Mouse (Mus musculus) hematopoietic stem cell, adult 5-6 weeks (primary cell): ENCODE data around the gene Mipep. TPM values are rescaled to one million over a fixed set of nuclear protein-coding genes. Genes with fewer than 3 reads are reported as not detected.

ENCODE experiments used
- ATAC-seq, 2 experiments: fragments of 125-278 bp in 1 of 2; replicated peaks in 1 of 2; 2 replicates each; pipeline ENCODE4 v1.8.0; 2016 to 2017; ENCODE audit warnings: inconsistent platforms in 2 of 2, mild to moderate bottlenecking in 2 of 2, moderate number of reproducible peaks in 2 of 2, low read depth in 1 of 2, moderate TSS enrichment in 1 of 2; ENCODE audit not compliant: low FRiP score in 2 of 2, poor library complexity in 2 of 2, severe bottlenecking in 2 of 2, insufficient read depth in 1 of 2, low TSS enrichment in 1 of 2
- total RNA-seq: library from RNA; stranded (forward); fragments of 172-1452, 232-1000 nt; gene quantifications from 2 replicates; pipeline ENCODE4 v1.2.3, GENCODE M21; 2017

Gene Mipep
- total RNA-seq, 1 experiment from 2014 or later, result 25.6 TPM

DNA sequence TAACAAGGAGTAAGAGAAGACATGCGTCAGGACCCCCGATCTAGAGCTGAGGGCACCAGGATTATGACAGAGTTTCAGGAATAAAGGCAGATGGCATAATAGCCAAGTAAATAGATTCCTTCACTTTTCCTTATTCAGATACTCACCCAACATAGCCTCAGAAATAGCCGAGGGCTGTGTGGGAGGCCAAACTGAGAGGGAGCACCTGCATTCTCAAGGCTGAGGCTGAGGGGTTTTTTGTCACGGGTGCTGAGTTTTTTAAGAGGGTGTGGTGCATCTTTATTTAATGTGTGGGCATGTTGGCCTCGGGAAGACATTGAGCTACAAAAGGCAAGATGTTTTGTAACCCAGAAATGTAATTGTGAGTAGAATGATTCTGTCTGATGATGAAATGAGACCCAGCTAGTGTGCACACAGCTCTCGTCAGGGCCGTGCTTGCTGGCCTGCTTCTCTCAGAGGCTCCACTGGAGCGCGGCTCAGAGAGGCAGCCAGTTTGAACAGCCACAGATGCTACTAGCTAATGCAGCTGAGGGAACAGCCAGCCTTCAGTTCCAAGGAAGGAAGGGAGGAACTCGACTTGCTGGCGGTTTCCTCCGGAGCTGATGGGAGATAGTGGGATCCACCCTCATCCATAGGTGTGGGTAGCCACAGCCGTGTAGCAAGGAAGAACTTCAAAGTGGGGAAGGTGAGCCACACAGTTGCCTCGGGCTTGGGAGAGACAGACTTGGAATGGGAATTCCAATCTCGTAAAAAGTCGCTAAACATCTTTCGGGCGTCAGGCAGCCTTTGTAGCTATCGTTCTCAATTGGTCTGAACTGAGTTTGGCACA, 111.0 kb downstream of the Mipep start:
- ATAC-seq, result no peak

DNA sequence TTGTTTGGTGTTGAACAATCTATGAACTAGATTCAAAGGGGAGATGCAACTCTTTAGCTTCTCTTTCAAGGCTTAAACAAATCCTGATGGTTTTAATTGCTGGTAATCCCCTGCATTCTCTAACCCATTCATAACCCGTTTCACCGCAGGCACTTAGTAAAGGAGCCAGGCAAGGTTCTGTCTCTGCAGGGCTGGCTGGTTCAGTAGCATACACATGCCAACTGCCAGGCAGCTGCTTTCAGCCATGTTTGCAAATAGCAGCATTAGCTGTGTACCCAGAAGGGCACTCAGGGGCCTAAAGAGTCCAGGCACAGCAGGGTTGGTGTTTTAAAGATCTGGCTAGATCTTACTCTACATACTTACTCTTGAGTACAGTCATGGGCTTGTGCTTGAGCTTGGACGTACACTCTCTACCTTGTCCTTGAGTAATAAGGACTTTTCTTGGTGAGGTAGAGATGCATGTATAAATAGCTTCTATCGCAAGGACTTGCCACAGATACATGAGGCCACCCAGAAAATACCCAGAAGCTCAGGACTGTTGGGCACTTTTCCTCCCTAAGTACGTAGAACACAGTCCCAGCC, 113.8 kb downstream of the Mipep start:
- ATAC-seq, result no peak

DNA sequence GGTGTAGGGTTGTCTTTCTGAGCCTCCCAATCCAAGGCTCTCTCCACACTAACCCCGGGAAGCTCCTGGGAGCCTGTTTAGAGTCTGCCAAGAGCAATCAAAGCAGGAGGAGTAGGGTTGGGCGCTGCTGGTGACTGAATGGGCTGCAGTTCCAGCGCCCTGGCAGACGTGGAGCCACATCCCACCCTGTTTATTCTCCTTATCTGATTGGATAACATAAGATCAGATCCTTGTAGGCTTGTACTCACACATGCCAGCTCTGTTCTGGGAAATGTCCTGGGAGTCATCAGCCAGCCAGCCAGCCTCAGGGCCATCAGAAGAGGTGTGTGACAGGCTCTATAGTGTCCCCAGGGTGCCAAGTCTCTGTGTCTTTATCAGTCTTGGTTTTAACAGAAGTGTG, 120.1 kb downstream of the Mipep start:
- ATAC-seq, result no peak

GRCm38 (mm10) chr14:60906421-60907374, 122.3 kb downstream of the Mipep start:
- ATAC-seq, result no peak

GRCm38 (mm10) chr14:60909351-60909750, 125.0 kb downstream of the Mipep start:
- ATAC-seq, result no peak

DNA sequence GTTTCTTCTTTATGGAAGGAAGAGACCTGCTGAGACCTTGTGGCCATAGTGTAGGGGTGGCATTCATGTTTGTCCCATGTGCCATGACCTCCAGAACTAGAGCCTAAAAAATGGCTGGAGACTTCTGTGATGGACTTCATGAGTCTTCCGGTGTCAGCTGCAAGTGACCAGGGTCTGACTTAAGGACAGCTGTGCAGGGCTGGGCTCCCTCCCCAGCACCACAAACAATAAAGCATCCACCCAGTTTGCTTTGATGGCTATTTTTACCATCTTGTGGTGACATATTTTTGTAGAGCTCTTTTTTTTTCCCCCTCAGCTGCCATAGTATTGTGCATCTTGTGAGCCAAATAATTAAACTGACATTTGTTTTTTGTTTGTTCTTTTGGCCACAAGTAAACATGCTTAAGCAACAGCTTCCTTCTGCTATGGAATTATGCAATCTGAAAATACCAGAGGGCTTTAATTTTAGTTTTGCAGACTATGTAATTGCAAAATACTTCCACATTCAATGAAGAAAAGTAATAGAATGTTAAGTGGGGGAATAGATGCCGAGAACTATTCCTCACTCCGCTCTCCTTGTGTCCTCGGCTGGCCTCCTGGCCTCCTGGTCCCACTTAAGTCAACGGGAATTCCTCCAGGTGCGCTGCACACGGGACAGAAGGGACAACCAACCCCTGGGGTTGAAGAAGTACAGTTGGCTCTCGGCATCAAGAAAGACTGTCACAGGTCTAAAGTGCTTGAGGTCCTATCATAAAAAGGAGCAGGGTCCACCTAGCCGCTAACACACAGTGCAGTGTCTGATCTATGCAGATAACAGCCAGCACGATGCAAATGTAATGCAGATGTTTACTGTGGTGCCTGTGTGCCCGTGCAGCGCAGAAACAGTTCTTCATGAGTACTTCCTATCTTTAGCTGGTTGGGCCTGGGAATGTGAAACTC, 126.4 kb downstream of the Mipep start:
- ATAC-seq, result no peak

DNA sequence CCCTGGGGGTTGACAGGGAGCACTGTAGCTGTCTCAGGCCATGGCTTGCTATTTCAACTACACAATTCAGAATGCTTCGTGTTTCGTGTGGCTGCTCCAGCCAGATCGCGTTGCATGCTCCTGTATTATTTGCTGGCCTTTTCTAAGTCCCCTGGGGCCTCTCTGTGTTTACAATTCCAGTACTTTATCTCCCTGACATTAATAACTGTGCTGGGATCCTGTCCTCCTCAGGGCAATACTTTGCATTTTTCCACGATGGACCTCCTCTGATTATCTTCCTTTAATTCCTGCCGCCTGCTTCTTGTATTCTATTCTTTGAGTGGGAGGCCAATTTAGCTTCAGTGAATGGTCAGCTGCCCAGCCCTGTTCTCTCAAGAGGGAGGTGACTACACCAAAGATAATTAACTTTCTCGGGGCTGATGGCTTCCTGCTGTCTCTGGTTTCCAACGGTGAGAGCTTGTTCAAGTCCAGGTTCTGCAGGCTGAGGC, 128.7 kb downstream of the Mipep start:
- ATAC-seq, result no peak

GRCm38 (mm10) chr14:60916661-60917060, 132.3 kb downstream of the Mipep start:
- ATAC-seq, result no peak

GRCm38 (mm10) chr14:60926011-60926410, 141.6 kb downstream of the Mipep start:
- ATAC-seq, result no peak

DNA sequence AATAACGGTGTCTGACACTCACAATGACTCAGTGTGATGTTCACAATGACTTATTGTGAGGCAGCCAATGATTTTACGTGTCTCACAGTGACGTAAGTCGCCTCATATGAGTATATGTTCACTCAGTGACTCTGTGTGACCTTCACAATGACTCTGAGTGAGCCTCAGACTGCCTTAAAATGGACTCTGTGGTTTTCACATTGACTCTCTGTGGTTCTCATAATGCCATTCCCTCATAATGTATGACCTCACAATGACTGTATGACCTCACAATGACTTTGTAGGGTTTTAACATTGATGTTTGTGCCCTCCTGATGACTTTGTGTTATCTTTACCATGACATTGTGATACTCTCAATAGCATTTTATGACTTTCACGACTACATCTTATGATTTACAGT, 151.3 kb downstream of the Mipep start:
- ATAC-seq, result no peak

GRCm38 (mm10) chr14:60937481-60938039, 153.2 kb downstream of the Mipep start:
- ATAC-seq, result no peak

Other genes with a start within 250 kb of the Mipep start
- gene Spata13, start 150.6 kb upstream of the Mipep start, total RNA-seq, result 33.3 and 40.7 TPM in 2 replicates
- not detected in 2 replicates for gene C1qtnf9, start 16.4 kb upstream of the Mipep start, total RNA-seq